Mouse (Mus musculus) myocyte (in vitro differentiated cells): ENCODE results near the gene Dtl. TPM values are rescaled to one million over a fixed set of nuclear protein-coding genes. Genes with fewer than 3 reads are reported as not detected.
A peak's percentile ranks its signal among the peaks of the same experiment; 100 is the strongest.

Experiments used
- H3K27me3 ChIP-seq: one replicate; pipeline ENCODE4 v1.6.1; 2011; ENCODE audit not compliant: control insufficient read depth, insufficient read depth, insufficient read length
- H3K36me3 ChIP-seq: one replicate; pipeline ENCODE4 v1.6.1; 2011; ENCODE audit not compliant: control insufficient read depth, insufficient read depth
- H3K4me2 ChIP-seq: one replicate; pipeline ENCODE4 v1.6.1; 2011; ENCODE audit warnings: low read depth, control low read depth
- H3K4me3 ChIP-seq: one replicate; pipeline ENCODE4 v1.5.1; 2011; ENCODE audit warnings: mild to moderate bottlenecking, control low read depth, moderate library complexity
- H3K79me2 ChIP-seq: one replicate; pipeline ENCODE4 v1.6.1; 2011; ENCODE audit not compliant: control insufficient read depth, insufficient read depth
- H3ac ChIP-seq: one replicate; pipeline ENCODE4 v1.6.1; 2011; ENCODE audit not compliant: control insufficient read depth, insufficient read length
- CEBPB ChIP-seq: IDR thresholded peaks from 2 replicates; pipeline ENCODE4 v1.6.1; 2011; ENCODE audit warnings: mild to moderate bottlenecking, moderate library complexity; ENCODE audit not compliant: poor library complexity, insufficient read depth, severe bottlenecking
- E2F4 ChIP-seq: IDR thresholded peaks from one replicate; pipeline ENCODE4 v1.6.1; 2011; ENCODE audit warnings: mild to moderate bottlenecking, control low read depth, moderate library complexity; ENCODE audit not compliant: insufficient read depth
- MAX ChIP-seq: IDR thresholded peaks from one replicate; pipeline ENCODE4 v1.6.1; 2011; ENCODE audit warnings: low read depth, mild to moderate bottlenecking, control low read depth
- MYOD1 ChIP-seq, 3 experiments: IDR thresholded peaks; one replicate each; pipeline ENCODE4 v1.6.1; 2011; ENCODE audit warnings: control low read depth in 2 of 3, low read depth in 2 of 3, mild to moderate bottlenecking in 2 of 3, moderate library complexity in 1 of 3; ENCODE audit not compliant: insufficient read length in 2 of 3, control insufficient read depth in 1 of 3
- MYOG ChIP-seq, 3 experiments: IDR thresholded peaks; one replicate each; pipeline ENCODE4 v1.6.1; 2011; ENCODE audit warnings: control low read depth in 2 of 3, low read depth in 2 of 3, mild to moderate bottlenecking in 2 of 3; ENCODE audit not compliant: insufficient read length in 2 of 3, control insufficient read depth in 1 of 3, insufficient read depth in 1 of 3
- POLR2A ChIP-seq: IDR thresholded peaks from one replicate; pipeline ENCODE4 v1.6.1; 2011; ENCODE audit warnings: low read depth, mild to moderate bottlenecking, control low read depth, moderate library complexity; ENCODE audit not compliant: insufficient read length
- POLR2AphosphoS2 ChIP-seq: IDR thresholded peaks from one replicate; pipeline ENCODE4 v1.6.1; 2011; ENCODE audit warnings: low read depth, control low read depth; ENCODE audit not compliant: insufficient read length
- REST ChIP-seq: IDR thresholded peaks from one replicate; pipeline ENCODE4 v1.6.1; 2011; ENCODE audit warnings: mild to moderate bottlenecking, control low read depth, moderate library complexity; ENCODE audit not compliant: insufficient read depth, insufficient read length
- SRF ChIP-seq: IDR thresholded peaks from one replicate; pipeline ENCODE4 v1.6.1; 2011; ENCODE audit warnings: low read depth; ENCODE audit not compliant: control insufficient read depth, insufficient read length
- TCF12 ChIP-seq: IDR thresholded peaks from one replicate; pipeline ENCODE4 v1.6.1; 2011; ENCODE audit warnings: mild to moderate bottlenecking, control low read depth; ENCODE audit not compliant: poor library complexity, insufficient read depth, severe bottlenecking
- TCF3 ChIP-seq: IDR thresholded peaks from one replicate; pipeline ENCODE4 v1.6.1; 2011; ENCODE audit warnings: low read depth, control low read depth; ENCODE audit not compliant: insufficient read length
- USF1 ChIP-seq: IDR thresholded peaks from one replicate; pipeline ENCODE4 v1.6.1; 2011; ENCODE audit warnings: low read depth, mild to moderate bottlenecking, control low read depth, moderate library complexity
- polyA plus RNA-seq: library from polyadenylated mRNA; unstranded; fragments of >200 nt; fragmentation: generic; extraction: Trizol; gene quantifications from one replicate; pipeline ENCODE4 v1.2.1, GENCODE M21; 2012; ENCODE audit warnings: missing spikeins

Gene Dtl
- polyA plus RNA-seq, 1 experiment = 1.2 TPM

- H3K4me3 ChIP-seq = peak overlapping the region; percentile 83
- H3K36me3 ChIP-seq = peaks cover 5% of the 10 kb centered on the region
- H3K27me3 ChIP-seq = no peaks in the 10 kb centered on the region
- H3K4me2 ChIP-seq = peak overlapping the region; percentile 84
- TF ChIP-seq POLR2AphosphoS2 (no peak), SRF (no peak), MAX (no peak), MYOD1 (IDR thresholded peaks at IDR 0.05; ENCODE audit: control insufficient read depth in 1 of 3, insufficient read length in 2 of 3, low read depth in 2 of 3) (no peak), TCF3 (no peak), REST (no peak), USF1 (no peak), MYOG (IDR thresholded peaks at IDR 0.05; ENCODE audit: control insufficient read depth in 1 of 3, insufficient read depth in 1 of 3, insufficient read length in 2 of 3, low read depth in 2 of 3) (no peak), POLR2A (no peak), E2F4 (no peak), TCF12 (no peak), CEBPB (no peak)
- H3ac ChIP-seq = peak overlapping the region; percentile 39
- H3K79me2 ChIP-seq = peaks cover 87% of the 10 kb centered on the region
These were observed 1.3 kb downstream of the Dtl start for GRCm38 (mm10) chr1:191573906-191574639.

DNA sequence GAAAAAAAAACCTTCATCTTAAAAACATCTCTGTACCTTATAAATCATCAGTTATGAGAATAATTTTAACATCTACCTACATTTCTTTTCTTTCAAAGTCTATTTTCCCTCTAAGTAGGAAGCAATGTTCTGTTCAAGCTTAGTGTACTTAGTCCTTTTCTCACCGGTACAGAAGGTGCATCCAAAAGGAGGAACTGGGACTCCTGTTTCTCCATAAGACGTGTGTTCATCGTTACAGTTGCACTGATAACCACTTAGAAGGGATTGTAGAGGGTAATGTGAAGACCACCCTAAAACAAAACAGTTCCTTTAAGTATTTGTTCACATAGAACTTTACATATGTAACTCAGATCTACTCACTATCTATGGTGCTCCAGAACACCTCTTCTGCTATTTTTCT is 4.9 kb downstream of the Dtl start:
- H3K4me2 ChIP-seq = no peak overlapping the region

DNA sequence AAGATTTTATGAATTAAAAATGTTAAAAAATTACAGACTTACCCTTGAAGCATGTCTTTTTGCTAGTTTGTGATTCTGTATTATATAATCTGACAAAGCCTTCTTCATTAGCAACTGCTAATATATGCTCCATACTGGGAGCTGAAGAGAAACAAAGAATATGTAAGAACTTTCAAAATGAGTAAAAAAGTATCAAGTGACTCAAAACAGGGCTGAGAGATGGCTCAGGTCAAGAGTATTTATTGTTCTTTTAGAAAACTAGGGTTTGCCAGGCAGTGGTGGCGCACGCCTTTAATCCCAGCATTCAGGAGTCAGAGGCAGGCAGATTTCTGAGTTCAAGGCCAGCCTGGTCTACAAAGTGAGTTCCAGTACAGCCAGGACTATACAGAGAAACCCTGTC is 5.7 kb downstream of the Dtl start:
- TF ChIP-seq REST = no peak
- TF ChIP-seq TCF3 = no peak
- TF ChIP-seq SRF = no peak
- TF ChIP-seq E2F4 = no peak
- no peak for TF ChIP-seq POLR2A
- TF ChIP-seq TCF12 = no peak
- TF ChIP-seq MYOG (IDR thresholded peaks at IDR 0.05; ENCODE audit: control insufficient read depth in 1 of 3, insufficient read depth in 1 of 3, insufficient read length in 2 of 3, low read depth in 2 of 3) = no peak
- TF ChIP-seq MAX = no peak
- no peak for TF ChIP-seq MYOD1 (IDR thresholded peaks at IDR 0.05; ENCODE audit: control insufficient read depth in 1 of 3, insufficient read length in 2 of 3, low read depth in 2 of 3)
- Histone ChIP-seq H3K79me2 (peaks cover 62% of the 10 kb centered on the region), H3K36me3 (peaks cover 5% of the 10 kb centered on the region), H3K27me3 (no peaks in the 10 kb centered on the region), H3K4me3 (no peak overlapping the region), H3ac (no peak overlapping the region), H3K4me2 (no peak overlapping the region)

More for the DNA sequence above, 4.9 kb downstream of the Dtl start:
- no peak for TF ChIP-seq REST
- TF ChIP-seq E2F4 = no peak
- no peak for TF ChIP-seq MAX
- TF ChIP-seq SRF = no peak
- TF ChIP-seq MYOG (IDR thresholded peaks at IDR 0.05; ENCODE audit: control insufficient read depth in 1 of 3, insufficient read depth in 1 of 3, insufficient read length in 2 of 3, low read depth in 2 of 3) = no peak
- TF ChIP-seq TCF12 = no peak
- no peak for TF ChIP-seq TCF3
- no peak for TF ChIP-seq CEBPB
- TF ChIP-seq MYOD1 (IDR thresholded peaks at IDR 0.05; ENCODE audit: control insufficient read depth in 1 of 3, insufficient read length in 2 of 3, low read depth in 2 of 3) = no peak
- no peak for TF ChIP-seq POLR2A
- no peak for TF ChIP-seq POLR2AphosphoS2
- no peak for TF ChIP-seq USF1
- Histone ChIP-seq H3K4me3 (no peak overlapping the region), H3ac (no peak overlapping the region), H3K27me3 (no peaks in the 10 kb centered on the region), H3K79me2 (peaks cover 65% of the 10 kb centered on the region), H3K36me3 (peaks cover 5% of the 10 kb centered on the region)

GRCm38 (mm10) chr1:191567859-191568258 is 7.5 kb downstream of the Dtl start:
- Histone ChIP-seq H3K4me3 (no peak overlapping the region), H3K27me3 (no peaks in the 10 kb centered on the region), H3K79me2 (peaks cover 47% of the 10 kb centered on the region), H3K4me2 (no peak overlapping the region), H3ac (no peak overlapping the region), H3K36me3 (peaks cover 5% of the 10 kb centered on the region)
- TF ChIP-seq MAX (no peak), REST (no peak), USF1 (no peak), MYOG (IDR thresholded peaks at IDR 0.05; ENCODE audit: control insufficient read depth in 1 of 3, insufficient read depth in 1 of 3, insufficient read length in 2 of 3, low read depth in 2 of 3) (no peak), POLR2AphosphoS2 (no peak), MYOD1 (IDR thresholded peaks at IDR 0.05; ENCODE audit: control insufficient read depth in 1 of 3, insufficient read length in 2 of 3, low read depth in 2 of 3) (no peak), TCF12 (no peak), E2F4 (no peak), CEBPB (no peak), SRF (no peak), POLR2A (no peak), TCF3 (no peak)
